Mouse (Mus musculus) thymus, adult 2 months (tissue): ENCODE data around the gene Ccdc78.

ENCODE experiments used
- CTCF ChIP-seq: fragments of 200-500 bp; IDR thresholded peaks from 2 replicates; pipeline ENCODE4 v1.5.1; 2012; ENCODE audit warnings: mild to moderate bottlenecking, control low read depth, low read length, moderate library complexity, borderline replicate concordance; ENCODE audit not compliant: control insufficient read depth, poor library complexity, insufficient read depth; ENCODE audit errors: extremely low read depth
- POLR2A ChIP-seq: fragments of 200-500 bp; IDR thresholded peaks from 2 replicates; pipeline ENCODE4 v1.6.1; 2012; ENCODE audit warnings: mild to moderate bottlenecking, low read length, control low read depth, moderate library complexity; ENCODE audit not compliant: control insufficient read depth, poor library complexity, insufficient read depth; ENCODE audit errors: extremely low read depth

- no peak for TF ChIP-seq CTCF
- no peak for TF ChIP-seq POLR2A
Observed at GRCm38 (mm10) chr17:25777948-25778347, 8.4 kb upstream of the Ccdc78 start.
